Mouse (Mus musculus) lung, postnatal 10 days (tissue): ENCODE measurements around the gene Ehd2.

ENCODE experiments used
- DNase-seq: peaks from one replicate; pipeline ENCODE4 v3.0.0; 2021

Gene Ehd2

GRCm38 (mm10) chr7:15967312-15967711, at the start of gene Ehd2:
Gene Ehd2 (minus strand): TSS chr7:15967567.
- DNase-seq, result peak; percentile 90

- DNase-seq, result no peak
These were observed 48.0 kb upstream of the Ehd2 start for GRCm38 (mm10) chr7:16015384-16015783.

GRCm38 (mm10) chr7:16014521-16015175, 47.3 kb upstream of the Ehd2 start:
- DNase-seq, result no peak

GRCm38 (mm10) chr7:16013722-16014275, 46.4 kb upstream of the Ehd2 start:
- DNase-seq, result no peak

GRCm38 (mm10) chr7:16012576-16013263, 45.4 kb upstream of the Ehd2 start:
- peak; percentile 54 for DNase-seq

GRCm38 (mm10) chr7:16011418-16012085, 44.2 kb upstream of the Ehd2 start:
- no peak for DNase-seq

- no peak for DNase-seq
These were observed 43.3 kb upstream of the Ehd2 start for GRCm38 (mm10) chr7:16010649-16011048.

- DNase-seq, result no peak
These were observed 42.3 kb upstream of the Ehd2 start for GRCm38 (mm10) chr7:16009636-16010035.

- no peak for DNase-seq
These were observed 37.7 kb upstream of the Ehd2 start for GRCm38 (mm10) chr7:16005020-16005419.

GRCm38 (mm10) chr7:16004177-16004856, 37.0 kb upstream of the Ehd2 start:
- peak; percentile 45 for DNase-seq

GRCm38 (mm10) chr7:16003032-16003431, 35.7 kb upstream of the Ehd2 start:
- DNase-seq, result no peak

- DNase-seq, result peak; percentile 82
These were observed 34.8 kb upstream of the Ehd2 start for GRCm38 (mm10) chr7:16002171-16002570.

- DNase-seq, result no peak
These were observed 34.3 kb upstream of the Ehd2 start for GRCm38 (mm10) chr7:16001691-16002090.

GRCm38 (mm10) chr7:15993789-15994188, 26.4 kb upstream of the Ehd2 start:
- no peak for DNase-seq

GRCm38 (mm10) chr7:15993152-15993551, 25.8 kb upstream of the Ehd2 start:
- no peak for DNase-seq

GRCm38 (mm10) chr7:15991764-15992163, 24.4 kb upstream of the Ehd2 start:
- DNase-seq, result no peak

GRCm38 (mm10) chr7:15987661-15988356, 20.4 kb upstream of the Ehd2 start:
- no peak for DNase-seq

- peak; percentile 66 for DNase-seq
These were observed 15.5 kb upstream of the Ehd2 start for GRCm38 (mm10) chr7:15982729-15983407.

GRCm38 (mm10) chr7:15981538-15981937, 14.2 kb upstream of the Ehd2 start:
- DNase-seq, result no peak

GRCm38 (mm10) chr7:15980246-15980645, 12.9 kb upstream of the Ehd2 start:
- peak; percentile 81 for DNase-seq

- DNase-seq, result peak; percentile 76
These were observed 8.5 kb upstream of the Ehd2 start for GRCm38 (mm10) chr7:15975904-15976303.

- no peak for DNase-seq
These were observed 8.1 kb upstream of the Ehd2 start for GRCm38 (mm10) chr7:15975451-15975850.
